Mouse (Mus musculus) left cerebral cortex, postnatal 36 days (tissue): ENCODE data around the gene Slc38a9. TPM values are rescaled to one million over a fixed set of nuclear protein-coding genes. Genes with fewer than 3 reads are reported as not detected.

Experiments
- DNase-seq, 2 experiments: peaks; one replicate each; pipeline ENCODE4 v3.0.0; 2021 to 2022; ENCODE audit warnings: low spot score in 2 of 2, mixed read lengths in 1 of 2
- intact Hi-C: fragments of 180-260 bp; cut with DNase I; formaldehyde crosslinking; loops from one replicate; pipeline ENCODE4 v1.15.1; 2025
- total RNA-seq, 2 experiments: library from RNA; stranded (reverse); gene quantifications; 2 replicates each; pipeline ENCODE4 v1.2.3; 2021

Gene Slc38a9
- 10 to 100 TPM; 18.3 to 28.3 TPM for total RNA-seq

DNA sequence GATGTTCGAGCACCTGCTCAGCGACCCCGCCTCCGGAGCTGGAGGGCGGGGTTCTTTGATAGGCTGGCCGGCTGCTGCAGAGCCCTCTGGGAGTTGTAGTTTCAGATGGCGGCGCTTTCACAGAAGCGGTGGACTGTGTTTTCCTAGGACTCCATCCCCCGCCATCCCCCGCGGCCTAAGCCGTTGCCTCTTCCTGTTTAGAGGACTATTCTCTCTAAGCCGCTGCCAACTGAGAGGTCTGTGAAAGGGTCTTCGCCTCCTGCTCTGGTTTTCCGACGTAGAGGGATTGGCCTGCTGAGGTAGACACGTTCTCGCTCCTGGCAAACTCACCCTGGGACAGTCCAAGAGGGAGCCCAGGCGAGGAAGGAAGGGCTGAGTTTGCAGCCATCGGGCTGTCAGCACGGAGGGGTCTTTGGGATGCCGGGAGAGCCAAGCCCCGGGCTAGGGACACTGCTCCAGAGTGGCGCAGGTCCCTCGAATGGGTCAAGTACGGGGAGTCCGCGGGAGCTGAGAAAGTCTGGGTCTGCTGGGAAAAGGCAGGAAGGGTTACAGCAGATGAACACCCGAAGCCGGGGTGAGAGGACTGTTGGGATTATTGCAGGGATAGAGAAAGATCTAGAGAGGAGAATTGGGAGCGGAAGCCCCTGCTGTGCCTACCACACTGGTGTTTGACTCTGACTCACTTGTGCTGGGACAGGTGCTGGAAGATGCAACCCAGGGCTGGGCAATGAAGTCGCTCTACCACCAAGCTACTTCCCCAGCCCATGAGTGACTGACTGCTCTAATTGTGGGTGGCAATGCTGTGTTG lies at the start of gene Slc38a9:
Gene Slc38a9 (plus strand): TSS at position 178 of the 808 bp plus-strand sequence.
- intact Hi-C loops, result no loop called here
- peak; percentile 89 to 92 for DNase-seq

DNA sequence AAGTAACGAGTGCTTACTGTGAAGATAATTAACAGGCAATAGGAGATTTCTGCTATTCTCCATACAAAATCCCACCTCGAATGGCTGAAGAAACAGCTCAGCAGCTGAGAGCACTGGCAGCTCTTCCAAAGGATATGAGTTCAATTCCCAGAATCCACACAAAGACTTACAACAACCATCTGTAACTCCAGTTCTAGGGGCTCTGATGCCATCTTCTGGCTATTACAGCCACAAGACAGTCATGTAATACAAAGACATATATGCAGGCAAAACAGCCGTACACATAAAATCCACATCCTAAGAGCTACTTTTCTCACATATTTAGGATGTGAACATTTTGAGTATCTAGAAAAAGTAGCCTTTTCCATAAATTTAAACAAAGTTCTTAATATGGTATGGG lies 39.0 kb upstream of the Slc38a9 start:
- DNase-seq, result no peak
- intact Hi-C loops, result no loop called here

DNA sequence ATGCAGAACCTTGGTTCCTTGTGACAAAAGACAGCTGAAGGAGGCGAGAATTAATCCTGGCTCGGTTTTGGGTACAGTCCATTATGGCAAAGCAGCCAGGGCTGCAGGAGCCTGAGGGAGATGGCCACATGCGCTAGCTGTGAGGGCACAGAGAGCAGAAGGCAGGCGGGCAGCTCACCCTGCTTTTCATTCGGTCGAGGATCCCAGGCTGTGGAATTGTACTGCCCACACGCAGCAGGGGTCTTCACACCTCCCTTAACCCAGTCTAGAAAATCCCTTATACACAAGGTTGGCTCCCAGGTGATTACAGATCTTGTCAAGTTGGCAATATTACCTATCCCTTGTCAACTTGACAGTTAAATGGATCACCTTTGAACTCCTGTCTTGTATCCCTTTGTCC lies 36.9 kb upstream of the Slc38a9 start:
- intact Hi-C loops, result no loop called here
- no peak for DNase-seq

DNA sequence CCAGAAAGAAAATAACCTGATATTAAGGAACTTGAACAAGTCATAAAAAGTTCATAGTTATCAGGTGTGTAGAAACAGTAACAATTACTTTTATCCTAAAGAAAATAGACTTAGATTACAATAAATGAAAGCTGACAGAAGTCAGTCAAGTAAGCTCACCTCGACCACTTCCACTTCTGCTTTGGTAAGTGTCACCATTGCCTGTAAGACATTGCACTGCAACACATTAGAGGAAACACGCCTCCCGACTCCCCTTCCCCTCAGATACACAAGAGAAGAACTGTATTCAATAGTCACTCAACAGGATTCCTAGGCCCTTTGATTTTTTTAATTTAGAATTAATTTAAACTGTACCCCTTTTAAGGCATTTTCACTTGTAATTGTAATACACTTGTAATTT lies 35.9 kb upstream of the Slc38a9 start:
- intact Hi-C loops, result no loop called here
- DNase-seq, result no peak

DNA sequence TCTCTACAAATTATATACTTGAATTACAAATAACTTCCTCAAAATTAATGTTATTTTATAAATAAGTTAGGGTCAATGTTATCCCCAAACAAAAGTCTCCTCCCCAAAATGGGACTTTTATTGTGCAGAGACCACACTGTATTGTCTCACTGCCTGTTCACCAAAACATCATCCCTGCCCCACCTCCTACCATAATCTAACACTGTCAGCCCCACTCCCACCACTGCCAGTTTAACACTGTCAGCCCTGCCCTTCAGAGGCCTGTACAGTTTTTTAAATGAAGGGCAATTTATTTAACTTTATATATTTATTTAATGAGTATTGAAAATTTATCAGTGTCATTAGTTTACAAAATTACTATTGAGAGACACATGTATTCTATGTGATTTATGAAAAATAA lies 35.0 kb upstream of the Slc38a9 start:
- DNase-seq, result no peak
- intact Hi-C loops, result no loop called here

DNA sequence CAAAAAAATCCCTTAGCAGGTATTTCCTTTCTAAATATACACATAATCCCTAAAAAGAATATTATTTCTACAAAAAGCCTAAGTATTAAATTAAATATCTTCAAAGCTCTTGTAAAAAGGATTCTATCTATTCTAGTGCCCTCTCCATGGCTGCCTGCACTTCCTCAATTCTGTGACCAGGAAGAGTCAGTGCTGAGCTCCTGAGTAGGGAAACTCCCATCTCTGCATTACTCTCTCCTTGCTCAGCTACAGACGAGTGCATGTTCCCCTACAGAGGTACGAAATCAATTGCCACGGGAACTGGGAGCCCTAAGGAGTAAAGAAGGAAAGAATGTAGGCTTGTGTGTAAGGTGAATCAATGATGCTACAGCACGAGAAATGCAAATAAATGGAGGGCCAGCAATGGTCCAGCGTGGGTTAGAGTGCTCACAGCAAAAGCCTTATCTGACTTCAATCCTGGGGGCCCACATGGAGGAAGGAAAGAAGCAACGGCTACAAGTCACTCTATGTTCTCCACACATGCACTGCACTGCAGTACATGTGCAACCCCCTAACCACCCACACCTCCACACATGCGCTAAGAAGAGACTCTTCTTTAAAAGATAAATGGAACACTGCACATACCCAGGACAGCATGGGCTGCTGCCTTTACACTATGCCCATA lies 25.2 kb upstream of the Slc38a9 start:
- intact Hi-C loops, result no loop called here
- DNase-seq, result no peak

DNA sequence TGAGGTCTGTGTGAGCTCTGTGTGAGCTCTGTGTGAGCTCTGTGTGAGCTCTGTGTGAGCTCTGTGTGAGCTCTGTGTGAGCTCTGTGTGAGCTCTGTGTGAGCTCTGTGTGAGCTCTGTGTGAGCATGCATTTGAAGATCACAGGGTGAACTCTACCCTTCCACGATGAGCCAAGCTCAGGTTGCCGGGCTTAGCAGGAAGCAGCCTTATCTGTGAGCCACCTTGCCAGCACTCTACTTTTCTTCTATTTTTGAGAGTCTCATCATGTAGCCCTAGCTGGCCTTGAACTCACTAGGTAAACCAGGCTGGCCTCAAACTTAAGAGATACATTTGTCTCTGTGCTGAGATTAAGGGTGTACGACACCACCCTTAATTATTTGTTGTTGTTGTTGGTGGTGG lies 24.1 kb upstream of the Slc38a9 start:
- intact Hi-C loops, result no loop called here

DNA sequence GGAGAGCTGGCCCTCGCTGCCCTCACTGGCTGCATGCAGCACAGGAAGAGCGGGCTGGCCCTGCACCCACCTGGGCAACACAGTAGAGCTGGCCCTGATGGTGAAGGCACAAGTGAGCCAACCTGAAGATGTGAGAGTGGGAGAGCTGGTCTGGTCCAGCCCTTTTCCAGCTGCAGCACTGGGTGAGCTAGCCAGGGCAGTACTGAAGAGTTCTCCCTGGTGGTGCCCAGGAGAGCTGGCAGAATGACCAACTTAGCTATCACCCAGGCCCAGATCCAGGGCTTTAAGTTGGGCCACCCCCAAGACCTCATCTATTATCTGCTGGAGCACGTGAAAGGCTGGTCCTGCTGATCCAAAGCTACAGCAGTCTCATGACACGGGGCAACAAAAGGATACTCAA lies 21.4 kb upstream of the Slc38a9 start:
- no peak for DNase-seq

More for the DNA sequence above, 24.1 kb upstream of the Slc38a9 start:
- DNase-seq, result no peak

DNA sequence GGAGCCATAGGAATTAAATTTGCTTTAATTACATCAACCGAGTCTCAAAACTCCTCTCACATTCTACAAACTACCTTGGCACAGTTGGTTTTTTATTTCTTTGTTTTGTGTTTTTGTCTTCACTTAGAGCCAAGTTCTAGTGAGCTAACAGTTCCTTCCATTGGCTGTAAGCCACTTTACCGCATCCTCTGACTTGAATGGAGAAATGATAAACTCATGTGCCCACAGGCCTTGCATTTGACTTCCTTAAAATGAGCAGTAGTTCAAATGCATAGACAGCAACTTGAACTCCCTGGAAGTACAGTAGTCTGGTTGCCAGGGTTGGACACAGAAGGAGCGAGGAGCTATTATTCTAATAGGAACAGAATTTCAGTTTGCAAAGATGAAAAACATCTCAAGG lies 17.7 kb upstream of the Slc38a9 start:
- DNase-seq, result no peak
- intact Hi-C loops, result no loop called here

More for the DNA sequence above, 21.4 kb upstream of the Slc38a9 start:
- intact Hi-C loops, result no loop called here

DNA sequence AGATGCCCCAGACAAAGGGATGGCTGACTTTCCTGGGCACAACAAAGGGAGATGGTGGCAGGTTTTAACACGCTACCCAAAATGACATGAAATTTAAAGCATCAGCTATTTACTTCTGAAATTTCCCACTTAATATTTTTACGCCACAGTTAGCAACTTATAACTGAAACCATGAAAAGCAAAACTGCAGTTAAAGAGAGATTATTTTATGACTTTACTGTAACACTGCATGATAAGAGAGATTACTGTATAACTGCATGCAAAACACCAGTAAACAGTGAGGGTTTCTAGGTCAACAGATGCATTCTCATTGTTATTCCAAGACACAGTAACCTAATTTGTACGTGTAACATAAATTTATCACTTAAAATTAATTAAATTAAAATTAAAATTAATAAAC lies 15.6 kb upstream of the Slc38a9 start:
- DNase-seq, result no peak
- intact Hi-C loops, result no loop called here

DNA sequence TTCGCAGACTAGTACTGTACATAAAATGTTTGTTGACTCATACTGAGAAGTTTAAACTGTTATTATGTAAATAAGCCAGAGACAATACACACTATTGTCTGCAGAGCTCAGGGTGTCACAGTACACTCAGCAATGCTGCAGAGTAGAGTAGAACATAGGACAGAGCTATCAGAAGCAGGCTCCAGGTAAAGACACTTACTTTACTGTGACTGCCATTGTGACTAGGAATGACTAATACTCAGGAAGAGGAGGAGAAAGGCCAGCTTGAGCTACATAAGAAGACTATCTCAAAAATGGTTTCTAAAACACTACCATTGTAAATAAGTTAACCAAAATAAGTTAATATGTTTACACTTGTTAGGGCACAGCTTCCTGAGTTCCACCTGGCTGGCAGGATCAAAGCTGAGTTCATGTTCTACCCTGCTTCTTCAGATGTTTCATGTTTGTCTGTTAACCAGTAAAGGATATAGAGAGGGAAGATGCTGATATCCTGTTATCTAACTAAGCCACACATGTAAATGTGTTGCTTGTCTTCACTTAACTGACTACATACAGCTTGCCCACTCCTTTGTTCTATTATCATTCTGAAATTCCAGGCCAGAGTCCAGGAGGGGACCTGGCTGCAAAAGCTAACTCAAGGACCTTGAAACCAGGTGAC lies 14.9 kb upstream of the Slc38a9 start:
- DNase-seq, result no peak

DNA sequence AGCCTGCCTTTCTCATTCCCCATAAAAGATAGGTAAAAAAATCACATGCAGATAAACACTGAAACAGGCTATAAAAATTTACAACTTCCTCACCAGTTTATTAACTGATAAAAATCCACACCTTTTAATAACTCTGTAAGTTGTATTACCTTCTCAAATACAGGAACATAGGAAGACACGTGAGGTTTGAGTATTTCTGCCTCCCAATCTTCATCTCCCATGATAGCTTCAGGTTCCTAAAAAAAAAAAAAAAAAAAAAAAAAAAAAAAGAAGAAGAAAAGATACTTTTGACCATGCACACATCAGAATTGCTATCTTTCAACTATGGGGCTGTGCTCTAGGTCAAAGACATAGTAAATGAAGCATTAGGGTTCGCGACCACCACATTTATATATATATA lies 9.4 kb upstream of the Slc38a9 start:
- intact Hi-C loops, result no loop called here
- DNase-seq, result no peak

More for the DNA sequence above, 14.9 kb upstream of the Slc38a9 start:
- intact Hi-C loops, result no loop called here

DNA sequence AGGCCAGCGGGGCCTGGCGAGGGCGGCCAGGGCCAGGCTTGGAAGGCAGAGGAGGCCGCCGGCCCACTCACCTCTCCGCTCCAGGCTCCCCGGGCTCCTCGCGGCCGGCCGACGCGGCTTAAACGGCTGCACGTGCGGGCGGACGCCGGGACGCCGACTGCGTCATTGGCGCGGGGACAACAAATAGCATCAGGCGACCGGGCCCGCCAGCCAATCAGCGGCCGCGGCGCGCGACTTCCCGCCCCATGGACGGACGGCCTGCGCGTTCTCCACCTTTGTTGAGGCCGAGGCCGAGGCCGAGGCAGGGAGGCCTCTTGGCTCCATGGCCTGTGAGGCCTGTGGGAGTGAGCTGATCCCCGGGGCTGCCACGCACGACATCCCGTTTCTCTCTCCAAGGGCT lies 8.3 kb upstream of the Slc38a9 start, which contains the start of gene Ddx4:
Gene Ddx4 (minus strand): TSS at position 271 of the 400 bp plus-strand sequence.
- intact Hi-C loops, result no loop called here
- no peak for DNase-seq

DNA sequence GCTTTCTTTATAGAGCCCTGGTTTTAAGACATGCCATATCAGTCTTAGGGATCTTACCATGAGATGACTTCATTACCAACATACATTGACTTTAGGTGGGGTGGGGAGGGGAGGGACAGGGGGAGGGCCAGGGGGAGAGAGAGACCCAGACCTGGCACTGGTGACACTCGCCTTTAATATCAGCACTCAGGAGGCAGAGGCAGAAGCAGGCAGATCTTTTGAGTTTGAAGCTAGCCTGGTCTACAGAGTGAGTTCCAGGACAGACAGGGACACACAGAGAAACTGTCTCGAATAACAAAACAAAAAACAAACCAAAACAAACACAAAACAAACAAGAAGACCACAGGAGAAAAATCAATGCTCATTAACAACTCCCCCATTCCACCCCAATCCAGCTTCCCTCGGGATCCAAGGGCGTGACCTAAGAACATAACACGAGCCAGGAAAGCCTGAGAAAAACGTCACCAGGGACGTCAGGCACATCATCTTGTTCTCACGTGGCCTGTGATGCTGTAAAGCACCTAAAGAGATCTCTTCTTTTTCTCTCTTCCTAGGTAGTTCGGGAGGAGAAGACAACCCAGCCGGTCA lies 471 bp upstream of the Slc38a9 start:
- intact Hi-C loops, result no loop called here
- DNase-seq, result no peak

DNA sequence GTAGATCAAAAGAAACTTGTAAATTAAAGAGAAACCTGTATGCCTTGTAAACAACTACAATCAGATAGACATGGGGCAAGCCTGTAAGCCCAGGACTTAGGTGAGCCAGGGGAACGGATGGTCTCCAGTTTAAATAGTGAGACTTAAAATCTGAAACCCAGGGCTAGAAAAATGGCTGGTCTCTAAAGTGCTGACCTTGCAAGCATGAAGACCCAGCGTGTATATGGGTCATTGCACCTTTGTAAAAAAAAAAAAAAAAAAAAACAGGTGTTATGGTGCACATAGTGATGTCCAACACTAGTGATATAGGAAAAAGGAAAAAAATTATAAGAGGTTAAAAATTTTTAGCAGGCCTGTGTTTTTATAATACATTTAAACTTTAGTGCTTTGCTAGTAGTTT lies 1.1 kb downstream of the Slc38a9 start:
- intact Hi-C loops, result no loop called here

DNA sequence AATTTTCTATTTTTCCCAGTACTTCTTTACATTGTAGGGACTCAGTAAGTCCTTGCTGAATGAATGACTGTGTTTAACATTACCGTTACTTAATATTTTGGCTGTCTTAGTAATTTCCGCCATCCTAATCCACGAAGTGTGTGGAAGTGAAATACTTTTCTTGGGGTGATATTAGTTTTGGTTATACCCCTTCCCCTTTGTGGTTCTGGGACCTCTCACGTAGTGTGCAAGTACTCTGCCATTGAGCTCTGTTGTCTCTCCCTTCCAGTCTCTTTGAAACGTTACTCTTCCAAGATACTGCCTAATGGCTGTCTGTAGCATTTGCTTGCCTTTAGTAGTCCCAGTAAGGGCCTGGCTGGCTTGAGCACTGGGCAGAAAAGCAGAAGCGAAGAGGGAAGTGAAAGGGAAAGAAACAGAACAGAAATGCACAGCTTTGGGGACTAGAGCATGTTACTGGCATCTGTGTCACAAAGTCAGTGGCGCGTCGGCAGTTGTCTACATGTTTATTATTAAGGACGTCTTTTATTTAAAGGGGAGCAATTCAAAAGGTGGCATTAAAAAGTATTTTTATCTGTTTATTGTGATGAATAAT lies 6.0 kb downstream of the Slc38a9 start:
- no peak for DNase-seq
- intact Hi-C loops, result no loop called here

More for the DNA sequence above, 1.1 kb downstream of the Slc38a9 start:
- no peak for DNase-seq

DNA sequence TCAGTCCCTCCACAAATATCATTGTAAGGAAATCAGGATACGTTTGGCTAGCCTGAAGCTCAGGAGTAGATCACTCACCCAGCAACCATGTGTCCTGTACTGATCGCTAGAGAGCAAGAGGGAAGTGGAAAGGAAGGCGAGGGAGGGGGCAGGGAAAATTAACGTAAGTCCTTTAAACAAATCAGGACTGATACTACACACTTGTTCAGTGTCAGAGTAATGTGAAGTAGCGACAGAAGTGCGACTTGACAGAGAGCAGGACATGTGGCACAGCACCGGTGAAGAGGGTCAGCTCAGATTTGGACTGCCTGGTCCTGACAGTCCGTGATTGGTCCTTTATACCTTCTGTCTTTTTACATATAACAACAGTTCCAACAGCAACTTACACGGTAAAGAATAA lies 6.7 kb downstream of the Slc38a9 start:
- intact Hi-C loops, result no loop called here
- DNase-seq, result no peak

DNA sequence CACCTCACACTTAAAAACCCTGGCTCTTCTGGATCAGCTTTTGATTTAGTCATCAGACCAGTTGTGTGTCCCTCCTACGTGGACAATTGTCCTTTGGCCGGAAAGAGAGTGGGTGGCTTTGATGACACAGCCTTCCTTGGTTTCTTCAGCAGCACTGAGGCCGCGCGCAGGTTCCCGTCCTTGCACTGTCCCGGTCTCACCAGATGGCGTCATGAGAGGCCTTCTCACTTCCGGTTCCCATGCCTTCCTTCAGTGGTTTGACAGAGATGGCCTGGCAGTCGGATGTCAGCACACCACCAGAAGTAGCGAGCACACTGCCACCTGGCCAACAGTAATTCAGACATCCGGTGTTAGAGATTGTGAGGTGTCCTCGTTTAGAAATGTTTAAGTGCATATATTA lies 11.2 kb downstream of the Slc38a9 start:
- DNase-seq, result no peak
- intact Hi-C loops, result loop anchor here (5.0 kb wide), 3 partner anchors 201 to 366 kb away; partner anchors contain the start of gene Cdc20b

DNA sequence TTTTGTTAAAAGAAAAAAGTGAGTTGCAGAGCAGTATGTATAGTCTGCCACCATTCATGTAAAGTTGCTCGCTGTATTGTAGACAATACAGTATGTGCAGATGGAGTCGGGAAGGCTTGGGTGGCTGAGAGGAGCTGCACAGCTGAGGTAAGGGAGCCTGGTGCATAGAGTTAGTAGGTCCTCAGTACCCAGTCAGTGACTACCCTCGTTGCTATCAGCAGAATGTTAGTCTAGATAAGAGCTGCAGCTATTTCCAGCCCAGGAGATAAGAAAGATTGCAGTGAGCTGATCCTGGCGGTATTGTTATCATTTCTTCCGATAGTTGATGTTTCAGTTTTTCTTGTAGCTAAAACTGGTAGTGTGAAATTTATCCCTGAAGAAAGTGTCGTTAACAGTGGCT lies 12.2 kb downstream of the Slc38a9 start:
- DNase-seq, result no peak
- intact Hi-C loops, result loop anchor here (5.0 kb wide), 3 partner anchors 200 to 365 kb away; partner anchors contain the start of gene Cdc20b
